Mouse (Mus musculus) regulatory T cell (primary cell): ENCODE measurements at regions not wholly inside any gene's neighbourhood (a gene's known extent, or its start where the extent isn't known, plus 50 kb on each side); places are given as distances from the start of the nearest gene placed in this dataset.

Experiments
- in situ Hi-C: fragments of 300-600 bp; cut with MboI, MseI; formaldehyde crosslinking; loops from one replicate; pipeline ENCODE4 v1.15.1; 2025; ENCODE audit warnings: high pct_unique_total_duplicates

DNA sequence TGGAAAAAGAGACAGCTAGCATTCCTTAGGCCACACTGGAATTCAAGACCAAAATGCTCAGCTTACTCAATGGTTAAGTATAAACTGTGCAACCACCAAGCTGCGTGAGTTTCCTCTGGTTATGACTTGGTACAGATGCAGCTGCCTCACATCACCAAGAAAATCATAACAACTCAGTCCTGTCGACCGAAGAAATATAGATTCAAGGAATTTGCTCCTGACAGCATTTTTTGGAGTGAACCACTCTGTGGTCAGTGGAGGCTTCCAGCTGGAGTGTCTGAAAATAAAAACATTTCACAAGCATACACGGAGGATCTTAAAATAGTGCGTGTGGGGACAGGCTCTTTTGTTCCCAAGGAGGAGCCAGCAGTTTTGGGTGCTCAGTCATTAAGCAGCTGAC is 253.8 kb downstream of the Bckdhb start:
- in situ Hi-C loops = no loop called here

DNA sequence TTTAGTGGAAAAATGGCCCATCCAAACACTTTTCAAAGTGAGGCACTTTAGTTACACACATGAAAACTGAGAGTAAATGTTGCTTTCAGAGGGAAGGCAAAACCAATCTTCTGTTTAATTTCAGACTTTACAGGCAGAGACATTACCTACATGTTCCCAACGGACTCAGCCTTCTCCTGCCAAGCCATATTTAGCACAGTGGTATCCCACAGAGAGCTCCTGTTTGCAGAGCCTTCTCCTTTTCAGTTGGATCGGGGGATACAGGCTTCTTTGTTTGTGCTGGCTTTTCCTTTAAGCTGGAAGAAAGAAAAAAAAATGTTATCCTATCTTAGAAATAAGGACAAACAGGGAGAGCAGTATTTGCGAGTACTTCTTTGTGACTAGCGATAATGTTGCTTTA is 254.3 kb downstream of the Bckdhb start:
- in situ Hi-C loops = no loop called here

GRCm38 (mm10) chr9:84183637-84184374 is 258.9 kb downstream of the Bckdhb start:
- in situ Hi-C loops = no loop called here

DNA sequence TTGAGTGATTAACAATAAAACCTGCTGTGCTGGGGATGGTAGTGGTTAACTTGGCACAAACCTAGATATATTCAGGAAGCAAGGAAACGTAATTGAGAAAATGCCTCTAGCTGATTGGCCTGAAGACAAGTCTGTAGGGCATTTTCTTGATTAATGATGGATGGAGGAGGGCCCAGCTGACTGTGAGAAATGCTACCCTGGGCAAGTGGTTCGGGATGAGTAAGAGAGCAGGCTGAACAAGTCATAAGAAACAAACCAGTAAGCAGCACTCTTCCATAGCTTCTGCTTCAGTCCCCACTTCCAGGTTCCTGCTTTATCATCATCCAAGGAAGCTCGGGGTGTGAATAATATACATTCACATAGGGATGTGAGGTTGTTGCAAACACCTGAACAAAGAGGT is 262.6 kb downstream of the Bckdhb start:
- in situ Hi-C loops = no loop called here

DNA sequence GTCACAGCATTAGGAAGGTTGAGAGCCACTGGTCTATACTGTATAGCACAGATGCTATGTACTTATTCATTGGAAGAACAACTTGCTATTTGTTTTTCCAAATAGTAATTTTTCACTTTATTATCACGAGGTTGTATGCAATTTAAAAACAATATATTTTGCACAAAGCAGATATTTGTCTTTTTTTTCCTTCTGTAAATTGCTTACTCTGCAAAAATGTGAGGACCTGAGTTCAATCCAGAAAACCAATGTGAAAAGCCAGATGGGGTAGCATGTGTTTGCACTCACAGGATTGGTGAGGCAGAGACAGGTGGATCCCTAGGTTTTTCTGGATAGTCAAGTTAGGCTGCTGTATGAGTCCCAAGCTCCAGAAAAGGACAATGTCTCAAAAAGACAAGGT is 268.5 kb downstream of the Bckdhb start:
- in situ Hi-C loops = no loop called here

GRCm38 (mm10) chr9:84194716-84195115 is 269.8 kb downstream of the Bckdhb start:
- in situ Hi-C loops = no loop called here

- in situ Hi-C loops = no loop called here
Measured at GRCm38 (mm10) chr9:84195338-84195737, 270.4 kb downstream of the Bckdhb start.

GRCm38 (mm10) chr9:84200208-84200607 is 275.3 kb downstream of the Bckdhb start:
- in situ Hi-C loops = no loop called here

GRCm38 (mm10) chr9:84204056-84204455 is 279.1 kb downstream of the Bckdhb start:
- in situ Hi-C loops = no loop called here

DNA sequence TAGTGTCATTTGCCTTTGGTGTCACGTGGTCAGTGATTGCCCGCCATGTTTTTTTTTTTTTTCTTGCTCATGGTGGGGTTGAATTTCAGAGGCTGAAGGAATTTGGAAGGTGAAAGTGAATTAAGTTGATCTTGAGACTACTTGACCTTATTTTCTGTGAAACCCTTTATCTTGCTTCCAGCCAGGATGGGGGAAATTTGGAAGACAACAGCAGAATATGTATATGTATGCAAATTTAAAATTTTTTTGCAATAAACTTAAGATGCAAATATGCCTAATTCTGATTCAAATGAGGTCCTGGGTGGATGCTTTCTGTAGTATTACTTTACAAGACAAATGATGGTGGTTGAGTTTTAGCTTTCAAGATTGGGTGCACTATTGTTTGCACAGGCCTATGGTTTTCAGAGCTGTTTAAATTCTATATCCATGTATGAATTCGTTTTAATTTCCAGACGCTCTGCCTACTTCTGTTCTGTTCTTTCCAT is 315.6 kb downstream of the Bckdhb start:
- in situ Hi-C loops = no loop called here

DNA sequence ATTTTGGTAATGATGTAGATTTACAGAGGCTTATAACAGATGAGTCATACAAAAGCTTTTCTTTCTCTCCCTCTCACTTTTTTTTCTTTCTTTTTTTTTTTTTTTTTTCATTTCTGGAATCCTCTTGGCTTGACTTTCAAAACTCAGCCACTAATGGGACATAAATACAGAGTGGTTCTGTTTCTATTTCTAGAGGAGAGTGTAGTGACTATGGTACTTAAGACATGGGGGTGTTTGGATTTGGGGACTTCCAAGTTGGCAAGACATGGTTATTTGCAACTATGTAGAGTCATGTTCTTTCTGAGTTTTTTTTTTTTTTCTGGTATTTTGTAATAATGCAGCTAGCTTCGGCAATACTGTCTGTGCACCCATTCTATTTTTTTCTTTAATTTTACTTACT is 324.8 kb downstream of the Bckdhb start:
- in situ Hi-C loops = no loop called here

- in situ Hi-C loops = no loop called here
Measured at GRCm38 (mm10) chr9:84253022-84253991, 328.4 kb downstream of the Bckdhb start.

DNA sequence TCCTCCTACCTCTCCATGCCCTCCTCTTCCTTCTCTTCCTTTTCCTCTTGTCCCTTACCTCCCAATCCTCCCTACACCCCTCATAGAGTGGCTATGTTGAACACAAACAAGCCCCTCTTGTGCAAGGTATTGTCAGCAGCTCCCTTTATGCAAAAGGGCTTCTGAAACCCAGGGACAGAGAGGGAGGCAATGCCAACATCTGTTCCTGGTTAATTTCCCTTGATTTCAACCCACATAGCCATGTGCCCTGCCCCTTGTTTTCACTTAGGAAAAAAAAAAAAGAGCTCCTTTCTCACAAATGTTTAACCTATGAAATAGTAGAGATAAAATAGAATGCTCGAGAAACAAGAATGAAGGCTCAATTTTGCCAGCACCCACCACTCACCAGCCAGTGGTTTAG is 333.5 kb downstream of the Bckdhb start:
- in situ Hi-C loops = loop anchor here (5.0 kb wide), 1 partner anchor 291 kb away; no protein-coding TSS in a partner anchor

DNA sequence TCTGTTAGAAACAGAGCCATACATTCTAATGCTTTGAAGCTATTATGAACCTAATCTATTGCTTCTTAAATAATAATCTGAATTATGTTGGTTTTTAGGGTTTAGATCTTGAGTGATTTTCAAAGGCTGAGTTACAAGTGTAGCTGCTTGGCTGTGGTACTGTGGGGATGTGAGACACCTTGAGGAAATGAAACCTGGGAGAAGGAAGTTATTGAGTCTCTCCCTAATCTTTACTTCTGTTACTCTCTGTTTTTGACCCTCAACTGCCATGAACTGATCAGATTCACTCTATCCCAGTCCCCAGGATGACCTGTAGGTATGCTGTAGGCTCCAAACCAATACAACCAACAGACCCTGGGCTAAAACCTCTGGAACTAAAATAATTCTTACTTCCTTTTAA is 334.8 kb downstream of the Bckdhb start:
- in situ Hi-C loops = loop anchor here (5.0 kb wide), 1 partner anchor 292 kb away; no protein-coding TSS in a partner anchor

DNA sequence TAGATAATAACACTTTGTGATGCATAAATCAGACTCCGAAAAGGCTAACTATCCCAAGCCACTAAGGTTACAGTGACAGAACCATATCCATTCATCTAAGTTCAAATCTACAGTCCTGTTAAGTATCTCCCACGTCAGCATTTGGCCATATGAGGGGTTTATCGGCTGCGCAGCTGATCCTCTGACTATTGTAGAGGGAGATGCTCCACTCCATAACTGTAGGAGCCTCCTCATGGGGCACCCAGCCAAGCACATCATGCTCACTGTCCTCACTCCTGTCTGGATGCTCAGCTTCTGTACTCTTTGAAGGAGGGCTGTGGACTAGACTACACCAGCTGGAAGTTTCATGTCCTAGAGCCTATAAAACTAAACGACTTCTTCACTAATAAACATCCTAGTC is 337.2 kb downstream of the Bckdhb start:
- in situ Hi-C loops = no loop called here

GRCm38 (mm10) chr9:84266974-84267373 is 342.0 kb downstream of the Bckdhb start:
- in situ Hi-C loops = no loop called here

- in situ Hi-C loops = no loop called here
Measured at GRCm38 (mm10) chr9:84274608-84275007, 349.7 kb downstream of the Bckdhb start.

GRCm38 (mm10) chr9:84278295-84278694 is 353.4 kb downstream of the Bckdhb start:
- in situ Hi-C loops = no loop called here

GRCm38 (mm10) chr9:84278731-84279130 is 353.8 kb downstream of the Bckdhb start:
- in situ Hi-C loops = no loop called here

DNA sequence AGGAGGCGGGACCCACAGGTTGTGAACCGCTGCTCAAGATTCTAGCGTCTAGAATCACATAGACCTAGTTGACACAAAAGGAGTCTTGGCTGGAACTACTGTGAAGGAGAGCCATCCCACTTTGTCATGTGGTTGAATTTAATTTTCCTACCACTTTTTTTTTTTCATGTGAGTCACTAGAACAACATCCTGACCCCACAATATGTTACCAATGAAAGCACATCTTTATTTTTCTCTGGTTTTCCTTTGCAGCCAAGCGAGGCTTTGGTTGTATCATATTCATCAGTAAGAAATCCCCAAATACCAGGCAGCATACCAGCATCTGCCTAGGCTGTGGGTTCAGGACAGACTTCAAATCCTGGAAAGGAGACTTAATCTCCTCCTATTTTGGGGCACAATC is 356.0 kb downstream of the Bckdhb start:
- in situ Hi-C loops = no loop called here

DNA sequence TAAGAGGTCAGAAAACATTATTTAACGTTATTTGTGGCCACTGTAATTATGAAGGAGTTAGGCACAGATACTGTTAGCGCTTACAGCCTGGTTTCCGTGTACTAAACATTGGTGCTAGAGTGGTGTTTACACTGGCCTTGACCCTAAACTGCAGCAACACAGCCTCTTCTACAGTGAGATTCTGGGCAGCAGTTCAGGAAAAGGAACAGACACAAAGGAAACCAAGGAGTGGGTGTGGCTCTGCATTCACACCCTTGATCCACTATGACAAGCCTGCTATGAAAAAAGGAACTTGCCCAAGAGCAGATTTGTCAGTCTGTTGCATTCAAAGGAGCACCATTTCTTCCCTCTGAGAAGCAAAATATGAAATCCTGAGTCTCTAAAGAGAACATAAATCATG is 356.7 kb downstream of the Bckdhb start:
- in situ Hi-C loops = no loop called here

DNA sequence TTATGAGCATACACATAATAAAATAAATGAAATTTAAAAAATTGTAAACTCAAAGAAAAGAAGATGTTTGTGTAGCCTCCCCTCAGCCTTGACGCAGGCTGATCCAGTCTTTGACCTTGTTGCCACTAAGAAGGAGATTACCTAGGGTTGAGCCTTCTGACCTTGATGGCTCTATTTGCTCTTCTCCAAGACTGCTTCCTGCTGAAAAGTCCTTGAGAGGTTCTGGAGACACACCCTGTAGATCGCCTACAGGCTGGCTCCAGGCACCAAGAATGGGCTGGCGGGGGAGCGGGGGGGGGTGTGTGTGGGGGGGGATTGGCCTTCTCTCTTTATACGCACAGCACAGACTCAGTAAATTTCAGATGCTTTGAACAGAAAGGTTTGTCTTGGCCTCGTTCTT is 358.4 kb downstream of the Bckdhb start:
- in situ Hi-C loops = no loop called here

DNA sequence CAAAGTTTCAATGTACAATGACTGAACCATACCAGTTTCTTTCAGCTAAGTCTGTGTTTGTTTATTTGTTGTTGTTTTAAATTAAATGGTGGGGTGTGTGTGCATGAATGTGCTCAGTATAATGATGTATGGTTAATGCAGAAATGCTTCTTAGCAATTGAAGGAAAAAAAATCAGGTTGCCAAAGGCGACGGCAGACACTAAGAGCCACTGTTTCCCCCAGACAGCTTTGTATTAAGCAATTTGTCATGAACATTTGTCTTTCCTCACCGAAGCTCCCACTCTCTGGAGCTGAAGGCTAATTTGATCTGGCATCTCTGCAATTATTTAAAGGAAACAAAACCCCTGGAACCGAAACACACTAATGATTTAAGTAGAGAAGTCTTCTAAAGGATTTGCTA is 360.7 kb downstream of the Bckdhb start:
- in situ Hi-C loops = no loop called here
